Mouse (Mus musculus) liver, embryonic 14.5 days (tissue): ENCODE data around the gene Cldn13. TPM values are rescaled to one million over a fixed set of nuclear protein-coding genes. Genes with fewer than 3 reads are reported as not detected.

Source experiments
- ATAC-seq: fragments of 200-750 bp; cut with Nextera tagmentation; 2 replicates; pipeline ENCODE4 v1.8.0; 2017; ENCODE audit warnings: moderate number of reproducible peaks, mild to moderate bottlenecking, moderate library complexity; ENCODE audit not compliant: insufficient read depth
- DNase-seq, 3 experiments: peaks; one replicate each; pipeline ENCODE4 v3.0.0-alpha.2; 2012 to 2013; ENCODE audit warnings: low read depth in 3 of 3, low spot score in 3 of 3
- H3K27ac ChIP-seq: fragments of 300-500 bp; sonication (generic); 2 replicates; pipeline ENCODE4 v1.5.1; 2014; ENCODE audit warnings: moderate library complexity, mild to moderate bottlenecking, control low read depth, inconsistent platforms
- H3K27me3 ChIP-seq: fragments of 300-500 bp; sonication (generic); 2 replicates; pipeline ENCODE4 v1.6.1; 2014; ENCODE audit warnings: mild to moderate bottlenecking, low read length, moderate library complexity; ENCODE audit not compliant: control insufficient read depth, insufficient read depth
- H3K36me3 ChIP-seq: fragments of 300-500 bp; sonication (generic); replicated peaks from 2 replicates; pipeline ENCODE4 v1.6.1; 2014; ENCODE audit warnings: low read depth; ENCODE audit not compliant: control insufficient read depth, insufficient read depth
- H3K4me1 ChIP-seq, 2 experiments: fragments of 200-500 bp in 1 of 2; fragments of 300-500 bp in 1 of 2; sonication (generic) in 1 of 2; replicated peaks; 2 replicates each; pipeline ENCODE4 v1.6.1; 2012 to 2014; ENCODE audit warnings: antibody characterized with exemption in 1 of 2, inconsistent platforms in 1 of 2, low read length in 1 of 2; ENCODE audit not compliant: control insufficient read depth in 2 of 2, insufficient read depth in 2 of 2
- H3K4me2 ChIP-seq: fragments of 300-500 bp; sonication (generic); 2 replicates; pipeline ENCODE4 v1.6.1; 2014; ENCODE audit warnings: low read depth, mild to moderate bottlenecking, control low read depth, moderate library complexity
- H3K4me3 ChIP-seq, 2 experiments: fragments of 200-500 bp in 1 of 2; fragments of 300-500 bp in 1 of 2; sonication (generic) in 1 of 2; 2 replicates each; pipeline ENCODE4 v1.5.1; 2012 to 2014; ENCODE audit warnings: low read depth in 2 of 2, low read length in 2 of 2, mild to moderate bottlenecking in 2 of 2, control low read depth in 1 of 2, inconsistent platforms in 1 of 2, moderate library complexity in 1 of 2; ENCODE audit not compliant: insufficient read depth in 1 of 2
- H3K9ac ChIP-seq: fragments of 300-500 bp; sonication (generic); replicated peaks from 2 replicates; pipeline ENCODE4 v1.6.1; 2014; ENCODE audit warnings: mild to moderate bottlenecking, control low read depth, moderate library complexity
- H3K9me3 ChIP-seq: fragments of 300-500 bp; sonication (generic); 2 replicates; pipeline ENCODE4 v1.6.1; 2016; ENCODE audit warnings: low read length, mixed read lengths; ENCODE audit not compliant: control insufficient read depth
- CTCF ChIP-seq: IDR thresholded peaks from 2 replicates; pipeline ENCODE4 v1.5.1; 2016; ENCODE audit warnings: antibody characterized with exemption, low read depth, control low read depth
- EP300 ChIP-seq: IDR thresholded peaks from 2 replicates; pipeline ENCODE4 v1.6.1; 2016; ENCODE audit warnings: antibody characterized with exemption, low read depth
- WGBS: fragments of 180-500 bp; shearing (Covaris S2); extraction: QIAGEN DNeasy Blood & Tissue Kit; methylation state at CpG from one replicate; pipeline ENCODE4 v1.1.7; 2014; ENCODE audit not compliant: insufficient replicate concordance; 5-methylcytosine and 5-hydroxymethylcytosine counted together
- polyA plus RNA-seq, 2 experiments: library from polyadenylated mRNA; depleted of rRNA in 1 of 2; stranded (reverse) in 1 of 2; unstranded in 1 of 2; fragments of >200 nt; fragmentation: Nextera tagmentation in 1 of 2; extraction: Ambion mirVana in 1 of 2; gene quantifications; 2 replicates each; pipeline versions ENCODE4 v1.2.1 to v1.2.3; 2012 to 2014

Gene Cldn13
- polyA plus RNA-seq, 2 experiments, result 152 to 296 TPM

DNA sequence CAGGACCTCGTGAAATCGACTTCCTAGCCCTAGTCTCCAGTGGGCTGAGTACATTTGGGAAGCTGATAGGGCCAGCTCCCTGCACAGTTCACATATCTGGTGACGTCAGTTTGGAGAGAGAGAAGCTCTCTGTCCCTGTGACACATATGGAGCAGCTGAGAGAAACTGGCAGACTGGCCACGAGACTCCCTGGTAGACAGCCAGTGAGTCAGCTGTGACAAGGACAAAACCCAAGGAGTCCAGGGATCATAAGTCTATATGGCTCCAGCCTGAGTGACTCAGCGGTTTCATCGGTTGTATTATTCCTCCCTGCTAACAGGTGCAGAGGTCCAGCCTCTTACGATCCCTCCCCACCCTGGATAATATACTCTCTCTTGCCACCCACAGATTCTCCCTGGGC lies 43.8 kb upstream of the Cldn13 start:
- Histone ChIP-seq H3K27me3 (no peaks in the 10 kb centered on the region), H3K36me3 (no peaks in the 10 kb centered on the region), H3K27ac (no peak overlapping the region), H3K4me1 (no peaks in the 10 kb centered on the region; a peak in 1 of 4 replicates), H3K4me3 (no peak overlapping the region), H3K9me3 (no peaks in the 10 kb centered on the region), H3K4me2 (no peak overlapping the region), H3K9ac (no peak overlapping the region)
- ATAC-seq, result peak; percentile 28; the same call in 1 of the 2 replicates
- TF ChIP-seq CTCF, result no peak
- no peak for TF ChIP-seq EP300
- 58% methylated on average over 7 of the region's 7 CpGs for WGBS
- no peak for DNase-seq

DNA sequence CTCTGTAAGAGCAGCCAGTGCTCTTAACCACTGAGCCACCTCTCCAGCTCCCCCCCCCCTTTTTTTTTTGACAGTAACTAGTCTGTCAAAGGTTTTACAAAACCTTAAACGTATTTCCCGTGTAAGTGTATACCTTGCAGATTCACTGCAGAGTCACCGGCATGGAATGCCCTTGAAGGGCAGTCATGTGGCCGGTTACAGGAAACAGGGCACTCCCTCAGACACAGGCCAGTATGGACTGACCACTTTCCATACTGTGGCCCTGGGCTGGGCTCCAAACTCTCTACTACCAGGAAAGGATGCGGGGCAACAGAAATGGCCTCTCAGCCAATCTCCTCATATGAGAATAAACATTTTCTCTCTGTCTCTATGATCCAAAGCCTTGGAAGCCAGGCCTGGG lies 40.2 kb upstream of the Cldn13 start:
- Histone ChIP-seq H3K9ac (no peak overlapping the region), H3K9me3 (no peaks in the 10 kb centered on the region), H3K4me3 (no peak overlapping the region), H3K36me3 (no peaks in the 10 kb centered on the region), H3K4me2 (no peak overlapping the region), H3K4me1 (peaks cover 0 to 8% of the 10 kb centered on the region in 2 experiments; a peak in 2 of 4 replicates), H3K27ac (no peak overlapping the region), H3K27me3 (no peaks in the 10 kb centered on the region)
- 56% methylated on average over 5 of the region's 5 CpGs for WGBS
- no peak for DNase-seq
- no peak for ATAC-seq
- TF ChIP-seq EP300, result no peak
- TF ChIP-seq CTCF, result no peak

DNA sequence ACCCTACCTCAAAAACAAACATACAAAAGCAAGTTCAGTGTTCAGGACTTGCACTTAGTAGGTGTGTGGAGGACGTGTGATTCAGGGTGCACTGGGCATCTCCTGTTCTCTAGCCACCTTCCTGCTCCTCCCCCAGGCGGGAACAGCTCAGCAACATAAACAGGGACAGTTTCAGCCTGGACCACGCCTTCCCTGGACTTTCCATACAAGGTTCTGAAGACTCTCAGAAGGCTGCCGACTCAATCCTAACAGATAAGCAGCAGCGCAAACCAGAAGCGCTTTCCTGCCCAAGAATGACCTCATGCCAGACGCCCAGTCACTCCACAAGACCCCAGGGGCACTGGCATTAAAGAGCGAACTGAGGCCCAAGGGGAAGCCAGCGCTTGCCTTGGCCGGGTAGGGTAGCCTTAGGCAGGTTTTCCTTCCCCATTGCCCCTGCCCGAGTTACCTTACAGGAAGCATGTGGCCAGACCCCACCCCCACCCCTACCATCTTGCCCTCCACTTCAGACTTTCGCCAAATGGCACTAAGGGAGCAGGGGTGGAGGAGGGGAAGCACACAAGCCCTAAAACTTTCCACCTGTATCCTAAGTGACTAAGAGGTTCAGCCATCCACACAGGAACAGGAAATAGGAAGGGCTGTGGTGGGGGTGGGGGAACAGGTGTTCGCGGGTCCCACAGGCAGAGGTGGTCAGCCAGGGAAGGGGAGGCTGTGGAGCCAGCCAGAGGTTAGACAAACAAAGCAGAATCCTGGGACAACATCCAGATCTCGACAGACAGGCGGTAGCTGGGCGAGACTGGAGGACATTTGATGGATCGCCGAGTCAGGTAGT lies 35.9 kb upstream of the Cldn13 start:
- Histone ChIP-seq H3K27me3 (no peaks in the 10 kb centered on the region), H3K27ac (no peak overlapping the region), H3K4me2 (peak overlapping the region; percentile 28), H3K9ac (no peak overlapping the region), H3K9me3 (no peaks in the 10 kb centered on the region), H3K4me1 (peaks cover 0 to 8% of the 10 kb centered on the region in 2 experiments; a peak in 2 of 4 replicates), H3K36me3 (no peaks in the 10 kb centered on the region), H3K4me3 (no peak overlapping the region)
- TF ChIP-seq EP300, result no peak
- no peak for TF ChIP-seq CTCF
- DNase-seq (peak in 1 of 3 experiments; percentile 50), ATAC-seq (peak; percentile 38; the same call in 1 of the 2 replicates)
- WGBS, result 12% methylated on average over 19 of the region's 19 CpGs

DNA sequence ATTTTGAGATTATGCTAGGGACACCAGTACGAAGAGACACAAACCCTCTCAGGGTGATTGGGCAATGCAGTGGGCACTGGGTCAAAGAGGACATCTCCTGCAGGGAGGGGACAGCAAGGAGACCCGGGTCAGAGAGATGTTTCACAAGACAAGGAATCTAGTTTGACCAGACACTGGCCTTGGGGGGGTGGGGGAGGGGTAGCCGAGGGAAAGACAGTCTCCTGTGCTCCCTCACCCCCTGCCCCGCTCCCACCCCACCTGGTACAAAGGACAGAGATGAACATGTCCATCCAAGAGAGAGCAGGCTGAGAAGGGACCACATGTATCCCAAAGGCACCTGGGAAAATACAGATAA lies 32.7 kb upstream of the Cldn13 start:
- Histone ChIP-seq H3K4me2 (no peak overlapping the region), H3K9me3 (no peaks in the 10 kb centered on the region), H3K36me3 (no peaks in the 10 kb centered on the region), H3K4me3 (no peak overlapping the region), H3K27me3 (no peaks in the 10 kb centered on the region), H3K27ac (no peak overlapping the region), H3K9ac (no peak overlapping the region), H3K4me1 (peaks cover 0 to 8% of the 10 kb centered on the region in 2 experiments; a peak in 2 of 4 replicates)
- no peak for DNase-seq
- TF ChIP-seq CTCF (no peak), EP300 (no peak)
- WGBS, result 37% methylated on average over 4 of the region's 4 CpGs
- ATAC-seq, result no peak

DNA sequence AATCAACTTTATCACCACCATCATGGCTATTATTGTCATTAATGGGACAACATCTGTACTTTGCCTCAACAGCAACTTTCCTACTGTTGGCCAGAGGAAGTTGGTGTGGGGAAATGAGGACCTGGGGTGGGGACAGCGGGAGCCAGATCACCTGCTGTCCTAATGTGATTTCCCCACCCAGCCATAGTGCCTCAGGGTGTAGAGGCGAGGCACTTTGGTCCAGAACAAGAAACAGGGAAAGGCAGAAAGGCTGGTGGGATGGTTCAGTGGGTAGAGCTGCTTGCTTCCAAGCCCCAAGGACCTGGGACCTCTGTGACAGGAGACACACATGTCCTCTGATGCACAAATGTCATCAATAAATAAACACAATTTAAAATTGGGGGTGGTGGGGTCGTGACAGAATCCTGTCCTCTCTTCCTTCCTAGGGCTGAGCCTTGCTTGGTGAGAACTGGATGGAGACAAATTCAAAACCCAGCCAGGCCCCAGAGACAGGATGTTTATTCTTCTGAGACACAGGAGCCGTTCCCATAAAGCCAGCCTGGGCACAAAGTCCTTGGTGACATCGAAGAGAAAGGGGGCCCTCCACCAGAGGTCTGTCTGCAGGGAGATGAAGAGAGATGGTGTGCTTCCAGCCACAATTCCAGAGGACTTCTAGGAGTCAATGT lies 32.2 kb upstream of the Cldn13 start:
- no peak overlapping the region for H3K4me2 ChIP-seq
- DNase-seq (no peak), ATAC-seq (no peak)
- H3K9ac ChIP-seq, result no peak overlapping the region
- TF ChIP-seq CTCF, result no peak
- no peak for TF ChIP-seq EP300
- 38% methylated on average over 5 of the region's 5 CpGs for WGBS
- peaks cover 0 to 8% of the 10 kb centered on the region in 2 experiments; a peak in 2 of 4 replicates for H3K4me1 ChIP-seq
- H3K27ac ChIP-seq, result no peak overlapping the region
- no peaks in the 10 kb centered on the region for H3K9me3 ChIP-seq
- H3K27me3 ChIP-seq, result no peaks in the 10 kb centered on the region
- H3K4me3 ChIP-seq, result no peak overlapping the region
- H3K36me3 ChIP-seq, result no peaks in the 10 kb centered on the region
